Mouse (Mus musculus) heart, adult 2 months (tissue): ENCODE data around the gene Chrna4. TPM values are rescaled to one million over a fixed set of nuclear protein-coding genes. Genes with fewer than 3 reads are reported as not detected.
A peak's percentile ranks its signal among the peaks of the same experiment; 100 is the strongest.

Experiments used
- DNase-seq, 2 experiments: peaks; one replicate each; pipeline ENCODE4 v3.0.0; 2021
- H3K27ac ChIP-seq: fragments of 200-600 bp; 2 replicates; pipeline ENCODE4 v1.8.1; 2022
- H3K27me3 ChIP-seq: fragments of 200-500 bp; 2 replicates; pipeline ENCODE4 v1.6.1; 2012; ENCODE audit warnings: mild to moderate bottlenecking, low read length, inconsistent platforms, mixed read lengths; ENCODE audit not compliant: control insufficient read depth, insufficient read depth
- H3K36me3 ChIP-seq: fragments of 200-500 bp; 2 replicates; pipeline ENCODE4 v1.6.1; 2012; ENCODE audit warnings: low read length, inconsistent platforms; ENCODE audit not compliant: control insufficient read depth, insufficient read depth
- H3K4me1 ChIP-seq: fragments of 200-500 bp; 2 replicates; pipeline ENCODE4 v1.6.1; 2011; ENCODE audit warnings: low read length; ENCODE audit not compliant: control insufficient read depth, insufficient read depth
- H3K4me3 ChIP-seq: fragments of 200-600 bp; 2 replicates; pipeline ENCODE4 v1.8.1; 2022
- H3K79me2 ChIP-seq: fragments of 200-500 bp; replicated peaks from 2 replicates; pipeline ENCODE4 v1.6.1; 2012; ENCODE audit warnings: mild to moderate bottlenecking, inconsistent platforms, low read length, moderate library complexity, mixed read lengths; ENCODE audit not compliant: control insufficient read depth, insufficient read depth
- H3K9ac ChIP-seq: fragments of 200-500 bp; 2 replicates; pipeline ENCODE4 v1.6.1; 2012; ENCODE audit warnings: low read depth, mild to moderate bottlenecking, control low read depth, inconsistent platforms, low read length, mixed read lengths
- CTCF ChIP-seq: fragments of 200-600 bp; IDR thresholded peaks from 2 replicates; pipeline ENCODE4 v1.8.1; 2022; ENCODE audit warnings: antibody characterized with exemption, mild to moderate bottlenecking, moderate library complexity
- EP300 ChIP-seq: fragments of 200-500 bp; IDR thresholded peaks from 2 replicates; pipeline ENCODE4 v1.6.1; 2011; ENCODE audit warnings: low read depth, low read length, control low read depth; ENCODE audit not compliant: insufficient read depth
- POLR2A ChIP-seq: fragments of 200-500 bp; IDR thresholded peaks from 2 replicates; pipeline ENCODE4 v1.6.1; 2011; ENCODE audit warnings: mild to moderate bottlenecking, low read depth, low read length, control low read depth; ENCODE audit not compliant: insufficient read depth
- WGBS: fragments of 180-500 bp; shearing (Covaris S2); methylation state at CpG from one replicate; pipeline ENCODE4 v1.1.7; 2018; 5-methylcytosine and 5-hydroxymethylcytosine counted together
- intact Hi-C: fragments of 180-260 bp; cut with DNase I; formaldehyde crosslinking; loops from one replicate; pipeline ENCODE4 v1.15.1; 2025
- polyA plus RNA-seq: library from polyadenylated mRNA; depleted of rRNA; stranded (reverse); fragments of >200 nt; gene quantifications from 2 replicates; pipeline ENCODE4 v1.2.3, GENCODE M21; 2012
- total RNA-seq, 2 experiments: library from RNA; stranded (reverse); gene quantifications; 2 replicates each; pipeline ENCODE4 v1.2.3; 2021

The Chrna4 gene
- total and polyA plus RNA-seq, 3 experiments: not detected

GRCm38 (mm10) chr2:181075501-181075900 lies 32.2 kb upstream of the Chrna4 start:
- no peak overlapping the region for H3K9ac ChIP-seq
- H3K79me2 ChIP-seq: no peaks in the 10 kb centered on the region
- no peak for DNase-seq
- H3K27me3 ChIP-seq: no peaks in the 10 kb centered on the region
- no peak for TF ChIP-seq CTCF
- no peak for TF ChIP-seq POLR2A
- no peaks in the 10 kb centered on the region for H3K36me3 ChIP-seq
- intact Hi-C loops: no loop called here
- no peaks in the 10 kb centered on the region for H3K4me1 ChIP-seq
- no peak overlapping the region for H3K4me3 ChIP-seq
- WGBS: 80% methylated on average over 12 of the region's 12 CpGs
- H3K27ac ChIP-seq: no peak overlapping the region

DNA sequence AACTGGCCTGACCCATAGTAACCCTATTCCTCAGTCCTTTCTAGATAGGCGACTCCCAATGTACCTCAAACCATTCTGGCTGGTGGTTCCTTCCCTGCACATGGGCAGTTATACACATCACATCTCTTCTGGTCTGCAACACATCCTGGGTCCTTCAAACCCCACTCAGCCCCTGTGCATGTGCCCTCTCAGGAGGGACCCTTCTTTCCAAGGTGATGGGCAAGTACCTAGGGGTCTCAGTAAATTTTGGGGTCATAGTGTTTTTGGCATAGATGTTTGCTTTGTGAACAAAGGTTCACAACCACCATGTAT lies 29.0 kb upstream of the Chrna4 start:
- no peaks in the 10 kb centered on the region for H3K27me3 ChIP-seq
- no peak overlapping the region for H3K4me3 ChIP-seq
- intact Hi-C loops: loop anchor here (1.0 to 5.0 kb wide), 3 partner anchors 76 to 285 kb away; no protein-coding TSS in a partner anchor
- H3K27ac ChIP-seq: no peak overlapping the region
- H3K36me3 ChIP-seq: no peaks in the 10 kb centered on the region
- no peak overlapping the region for H3K9ac ChIP-seq
- DNase-seq: no peak
- 3% methylated on average over 1 of the region's 1 CpGs for WGBS
- no peak for TF ChIP-seq POLR2A
- TF ChIP-seq EP300: no peak
- no peaks in the 10 kb centered on the region for H3K4me1 ChIP-seq
- H3K79me2 ChIP-seq: no peaks in the 10 kb centered on the region

- no peaks in the 10 kb centered on the region for H3K36me3 ChIP-seq
- intact Hi-C loops: loop anchor here (1.0 to 5.0 kb wide), 3 partner anchors 76 to 285 kb away; no protein-coding TSS in a partner anchor
- H3K79me2 ChIP-seq: no peaks in the 10 kb centered on the region
- H3K27me3 ChIP-seq: no peaks in the 10 kb centered on the region
- whole genome bisulfite sequencing: 48% methylated on average over 7 of the region's 7 CpGs
- no peak overlapping the region for H3K9ac ChIP-seq
- peak; percentile 66 to 85 for DNase-seq
- H3K27ac ChIP-seq: no peak overlapping the region
- H3K4me1 ChIP-seq: no peaks in the 10 kb centered on the region
- TF ChIP-seq EP300 (peak; percentile 71; the same call in 1 of the 2 replicates), POLR2A (no peak)
- H3K4me3 ChIP-seq: no peak overlapping the region
Observed at GRCm38 (mm10) chr2:181071706-181072402, 28.5 kb upstream of the Chrna4 start.

- Histone ChIP-seq H3K4me1 (no peaks in the 10 kb centered on the region), H3K27me3 (no peaks in the 10 kb centered on the region)
Observed at GRCm38 (mm10) chr2:181070136-181070535, 26.8 kb upstream of the Chrna4 start.

GRCm38 (mm10) chr2:181068499-181068898 lies 25.2 kb upstream of the Chrna4 start:
- no peak for TF ChIP-seq CTCF
- TF ChIP-seq POLR2A: no peak
- 60% methylated on average over 5 of the region's 5 CpGs for WGBS
- H3K4me1 ChIP-seq: no peaks in the 10 kb centered on the region
- DNase-seq: no peak
- no peak overlapping the region for H3K27ac ChIP-seq
- no peak overlapping the region for H3K4me3 ChIP-seq
- no peaks in the 10 kb centered on the region for H3K27me3 ChIP-seq
- intact Hi-C loops: no loop called here
- no peak overlapping the region for H3K9ac ChIP-seq
- no peaks in the 10 kb centered on the region for H3K36me3 ChIP-seq
- no peaks in the 10 kb centered on the region for H3K79me2 ChIP-seq

More at GRCm38 (mm10) chr2:181070136-181070535, 26.8 kb upstream of the Chrna4 start:
- TF ChIP-seq POLR2A (no peak), EP300 (no peak), CTCF (no peak)
- H3K27ac ChIP-seq: no peak overlapping the region
- H3K79me2 ChIP-seq: no peaks in the 10 kb centered on the region
- no peak for DNase-seq
- no peaks in the 10 kb centered on the region for H3K36me3 ChIP-seq
- 55% methylated on average over 7 of the region's 7 CpGs for WGBS
- no peak overlapping the region for H3K4me3 ChIP-seq
- no peak overlapping the region for H3K9ac ChIP-seq
- intact Hi-C loops: loop anchor here (5.0 kb wide), 1 partner anchor 283 kb away; no protein-coding TSS in a partner anchor

DNA sequence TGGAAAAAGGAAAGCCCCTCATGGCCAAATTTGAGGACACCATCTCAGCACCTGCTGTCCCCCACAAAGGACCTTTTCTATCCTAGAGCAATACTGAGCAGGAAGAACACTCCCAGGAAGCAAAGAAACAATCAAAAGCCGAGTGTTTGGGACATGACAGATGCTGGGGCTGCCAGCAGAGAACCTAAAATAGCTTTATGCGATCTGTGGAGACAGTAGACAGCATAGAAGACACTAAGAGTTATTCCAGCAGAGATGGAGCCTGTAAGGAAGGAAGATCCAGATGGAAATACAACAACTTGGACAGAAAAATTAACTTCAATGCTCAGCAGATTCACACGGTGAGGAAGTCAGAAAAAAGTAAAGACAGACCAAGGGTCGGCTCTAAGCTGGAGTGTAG lies 22.5 kb upstream of the Chrna4 start:
- Histone ChIP-seq H3K4me1 (no peaks in the 10 kb centered on the region), H3K27ac (no peak overlapping the region), H3K4me3 (no peak overlapping the region), H3K27me3 (no peaks in the 10 kb centered on the region), H3K79me2 (no peaks in the 10 kb centered on the region), H3K9ac (no peak overlapping the region), H3K36me3 (no peaks in the 10 kb centered on the region)
- no peak for DNase-seq
- WGBS: 25% methylated on average over 4 of the region's 4 CpGs
- intact Hi-C loops: no loop called here
- TF ChIP-seq POLR2A: no peak
- TF ChIP-seq CTCF: no peak
- TF ChIP-seq EP300: no peak
